Mouse (Mus musculus): ENCODE measurements around the gene Pfkm. TPM values are rescaled to one million over a fixed set of nuclear protein-coding genes. Genes with fewer than 3 reads are reported as not detected.

The Pfkm gene
- total RNA-seq, 2 experiments from 2014 or later = 876 to 924 TPM

GRCm38 (mm10) chr15:98166963-98167644 is 74.7 kb downstream of the Pfkm start, which contains the start of gene Ccdc184:
Ccdc184 (plus strand) TSS chr15:98167158.
- intact Hi-C loops (cut with DNase I) = no loop called here
- no peak for DNase-seq

- DNase-seq = peak; percentile 58 to 69
- intact Hi-C loops (cut with DNase I) = no loop called here
These were observed 75.5 kb downstream of the Pfkm start for GRCm38 (mm10) chr15:98167645-98168621.

GRCm38 (mm10) chr15:98168622-98169004 is 76.2 kb downstream of the Pfkm start:
- DNase-seq = no peak
- intact Hi-C loops (cut with DNase I) = no loop called here

DNA sequence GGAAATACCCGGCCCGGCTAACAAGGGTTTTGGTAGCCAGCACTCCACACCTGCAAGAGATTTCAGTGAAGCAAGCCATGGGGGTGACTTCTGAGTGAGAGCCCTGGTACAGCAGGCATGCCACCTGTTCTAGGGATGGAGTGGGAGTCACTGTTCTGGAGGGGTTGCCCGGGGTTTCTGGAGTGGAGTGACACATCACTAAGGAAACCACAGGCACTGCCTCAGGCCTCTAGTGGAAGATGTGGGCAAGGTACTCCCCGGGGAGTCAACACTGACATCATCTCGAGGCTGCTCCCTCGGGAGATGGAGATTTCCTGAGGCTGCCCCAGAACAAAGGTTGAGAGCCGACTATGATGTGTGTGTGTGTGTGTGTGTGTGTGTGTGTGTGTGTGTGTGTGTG is 78.0 kb downstream of the Pfkm start:
- DNase-seq = no peak
- intact Hi-C loops (cut with DNase I) = loop anchor here (5.0 kb wide), 1 partner anchor 78 kb away; the partner anchor contains the start of genes Pfkm and Senp1

GRCm38 (mm10) chr15:98170917-98171316 is 78.5 kb downstream of the Pfkm start:
- intact Hi-C loops (cut with DNase I) = loop anchor here (5.0 kb wide), 1 partner anchor 79 kb away; the partner anchor contains the start of genes Pfkm and Senp1
- DNase-seq = no peak

- no peak for DNase-seq
- intact Hi-C loops (cut with DNase I) = loop anchor here (5.0 kb wide), 1 partner anchor 80 kb away; the partner anchor contains the start of genes Pfkm and Senp1
These were observed 79.7 kb downstream of the Pfkm start for GRCm38 (mm10) chr15:98172113-98172512.

- peak in 1 of 2 experiments; percentile 22 for DNase-seq
- intact Hi-C loops (cut with DNase I) = loop anchor here (5.0 kb wide), 1 partner anchor 82 kb away; the partner anchor contains the start of genes Pfkm and Senp1
These were observed 81.4 kb downstream of the Pfkm start for GRCm38 (mm10) chr15:98173821-98174220.

DNA sequence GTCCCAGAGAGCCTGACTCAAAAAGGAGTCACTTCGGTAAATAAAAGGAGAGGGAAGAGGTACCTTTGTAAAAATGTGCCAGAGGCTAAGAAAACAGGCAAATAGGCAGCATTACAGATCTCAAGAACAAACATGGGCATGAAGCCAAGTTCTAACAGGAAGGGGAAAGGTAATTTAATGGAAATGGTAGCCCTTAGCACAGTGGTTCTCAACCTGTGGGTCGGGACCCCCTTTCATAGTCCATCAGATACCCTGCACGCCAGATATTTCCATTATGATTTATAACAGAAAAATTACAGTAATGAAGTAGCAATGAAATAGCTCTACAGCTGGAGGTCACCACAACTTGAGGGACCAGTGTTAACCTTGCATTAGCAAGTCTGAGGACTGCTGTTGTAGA is 84.9 kb downstream of the Pfkm start:
- intact Hi-C loops (cut with DNase I) = no loop called here
- no peak for DNase-seq

- no peak for DNase-seq
- intact Hi-C loops (cut with DNase I) = loop anchor here (2.0 kb wide), 1 partner anchor 324 kb away; no protein-coding TSS in a partner anchor
These were observed 88.3 kb downstream of the Pfkm start for GRCm38 (mm10) chr15:98180567-98181131.

DNA sequence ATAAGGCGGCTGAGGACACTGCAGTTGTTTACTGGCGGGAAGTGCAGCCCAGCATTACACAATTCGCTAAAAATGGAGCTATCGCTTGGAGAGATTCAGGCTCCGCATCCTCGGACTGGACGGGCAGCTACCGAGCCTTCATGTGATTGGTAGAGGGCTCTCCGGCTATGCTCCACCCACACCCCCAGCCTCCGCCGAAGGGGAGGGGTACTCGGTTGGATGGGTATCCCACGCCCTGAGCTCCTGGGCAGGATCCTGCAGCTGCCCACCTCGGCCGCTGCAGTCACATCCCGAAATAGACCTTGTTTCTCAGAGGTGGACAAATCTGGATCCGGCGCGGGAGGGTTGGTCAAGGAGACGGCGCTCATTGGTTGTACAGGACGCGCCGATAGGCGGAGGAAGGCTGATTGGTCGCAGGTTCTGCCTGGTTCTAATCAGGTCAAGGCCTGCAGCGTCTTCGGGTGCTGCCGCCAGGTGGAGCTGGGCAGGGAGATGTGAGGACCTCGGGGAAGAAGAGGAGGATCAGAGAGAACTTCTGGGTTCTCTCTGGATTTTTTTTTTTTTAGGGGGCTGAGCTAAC is 88.8 kb downstream of the Pfkm start:
- peak; percentile 87 to 93 for DNase-seq
- intact Hi-C loops (cut with DNase I) = loop anchor here (2.0 kb wide), 1 partner anchor 324 kb away; no protein-coding TSS in a partner anchor

Other genes with a start within 250 kb of the Pfkm start
- 10 to 100 TPM; 26.9 to 37.1 TPM for gene Hdac7, start 248.1 kb upstream of the Pfkm start, total RNA-seq (2021)
- gene Vdr, start 182.0 kb upstream of the Pfkm start, total RNA-seq (2021) = 1 to 10 TPM; 1.6 to 1.7 TPM
- gene Tmem106c, start 128.4 kb upstream of the Pfkm start, total RNA-seq (2021) = 10 to 100 TPM; 10.6 to 12.0 TPM
- under 1 TPM; 0.08 to 0.46 TPM for gene Col2a1, start 87.9 kb upstream of the Pfkm start, total RNA-seq (2021)
- 10 to 100 TPM in 1 of 2 experiments, 1 to 10 TPM in 1; 9.9 to 11.3 TPM for gene Senp1, start 1.2 kb downstream of the Pfkm start, total RNA-seq (2021)
- 100 to 1,000 TPM in 1 of 2 experiments, 10 to 100 TPM in 1; 98.7 to 109 TPM for gene Asb8, start 73.0 kb downstream of the Pfkm start, total RNA-seq (2021)
- 1 to 10 TPM in 1 of 2 experiments, under 1 TPM in 1; 0.60 to 1.0 TPM for gene Ccdc184, start 74.6 kb downstream of the Pfkm start, total RNA-seq (2021)
- gene Olfr288, start 103.0 kb downstream of the Pfkm start, total RNA-seq (2021) = not detected
- gene Gm44579, start 128.4 kb downstream of the Pfkm start, total RNA-seq (2021) = not detected
- not detected for gene Olfr287, start 128.5 kb downstream of the Pfkm start, total RNA-seq (2021)
- gene Olfr286, start 141.9 kb downstream of the Pfkm start, total RNA-seq (2021) = not detected
- not detected for gene H1fnt, start 164.7 kb downstream of the Pfkm start, total RNA-seq (2021)
- gene Zfp641, start 203.6 kb downstream of the Pfkm start, total RNA-seq (2021) = 1 to 10 TPM; 5.7 to 6.7 TPM
- gene Olfr285, start 224.8 kb downstream of the Pfkm start, total RNA-seq (2021) = not detected
- not detected for gene Olfr284, start 248.4 kb downstream of the Pfkm start, total RNA-seq (2021)